Mouse (Mus musculus) G1E-ER4 (cell line): ENCODE data around the gene Siae. TPM values are rescaled to one million over a fixed set of nuclear protein-coding genes. Genes with fewer than 3 reads are reported as not detected.

Source experiments
- GATA1 ChIP-seq: IDR thresholded peaks from one replicate; pipeline ENCODE4 v1.8.0; 2012; ENCODE audit warnings: low read length, inconsistent platforms
- polyA plus RNA-seq: library from polyadenylated mRNA; stranded (reverse); fragments of >175 nt; gene quantifications from 2 replicates; pipeline ENCODE4 v1.2.3, GENCODE M21; 2012

The Siae gene
- polyA plus RNA-seq, 1 experiment, result 0.86 TPM

DNA sequence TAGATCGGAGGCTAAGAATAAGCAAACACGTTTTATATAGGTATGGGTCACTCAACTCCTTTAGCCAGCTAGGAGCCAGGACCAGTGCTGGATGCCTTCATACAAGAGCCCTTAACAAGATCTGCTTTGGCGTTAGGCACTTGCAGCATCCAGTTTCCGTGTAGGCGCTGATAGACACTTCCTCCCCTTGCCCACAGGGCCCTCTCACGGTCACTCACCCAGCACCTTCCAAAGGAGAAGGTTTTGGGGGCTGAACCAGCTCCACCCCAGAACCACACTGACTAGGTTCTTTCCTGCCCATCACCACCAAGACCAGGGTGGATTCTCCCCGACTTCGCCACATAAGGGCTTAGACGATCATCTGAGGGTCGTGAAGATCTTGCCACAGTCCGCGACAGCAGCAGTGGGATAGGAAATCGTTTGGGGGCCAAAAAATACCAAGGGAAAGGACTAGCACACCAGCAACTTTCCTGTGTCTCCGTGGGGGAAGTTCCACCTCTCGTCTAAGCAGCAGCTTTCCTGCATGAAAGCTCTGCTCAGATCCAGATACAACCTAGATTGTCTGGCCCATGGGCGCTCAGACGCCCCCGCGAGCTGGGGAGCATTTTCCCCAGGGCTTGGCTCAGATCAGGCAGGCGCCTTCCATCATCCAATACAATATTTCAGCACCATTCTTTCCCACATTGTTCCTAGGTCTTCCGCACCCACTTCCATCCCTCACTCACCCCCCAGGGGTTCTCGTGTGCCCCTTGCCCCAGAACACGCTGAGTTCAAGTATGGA, 3.6 kb upstream of the Siae start:
- TF ChIP-seq GATA1, result no peak

DNA sequence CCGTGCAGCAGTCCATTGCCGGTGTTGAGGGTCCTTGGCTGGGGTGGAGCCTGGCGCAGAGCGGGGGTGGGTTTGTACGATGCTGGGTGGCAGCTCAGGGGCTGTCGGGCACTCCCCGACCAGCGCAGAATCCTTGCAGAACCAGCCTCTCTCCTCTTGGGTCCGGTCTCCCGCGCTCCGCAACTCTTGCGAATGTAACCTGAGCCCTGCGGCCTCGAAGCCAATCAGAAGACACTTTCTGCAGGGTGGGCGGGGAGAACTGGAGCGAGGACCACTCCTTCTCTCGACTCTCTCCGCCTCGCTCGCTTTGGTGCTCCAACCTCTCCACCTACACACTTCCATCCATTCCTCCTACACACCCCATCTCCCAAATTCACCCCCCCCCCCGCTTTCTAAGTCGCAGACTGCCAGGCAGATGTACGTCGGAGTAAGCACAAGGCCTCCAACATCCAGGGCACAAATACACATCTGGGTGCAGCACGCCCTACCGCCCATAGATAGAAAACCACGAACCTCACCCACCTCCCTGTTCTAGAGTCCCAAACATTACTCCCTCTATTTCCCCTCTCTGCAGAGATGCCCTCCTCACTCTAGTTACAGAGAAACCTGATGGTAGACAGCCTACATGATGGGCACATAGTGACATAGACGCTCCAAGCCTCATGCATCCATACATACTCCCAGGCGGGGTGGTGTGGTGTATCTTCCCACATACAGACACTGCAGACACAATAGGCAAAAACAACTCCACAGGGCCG, 2.8 kb upstream of the Siae start, which contains the start of gene Nrgn:
Gene Nrgn (minus strand): TSS at position 369 of the 758 bp plus-strand sequence.
- TF ChIP-seq GATA1, result no peak

DNA sequence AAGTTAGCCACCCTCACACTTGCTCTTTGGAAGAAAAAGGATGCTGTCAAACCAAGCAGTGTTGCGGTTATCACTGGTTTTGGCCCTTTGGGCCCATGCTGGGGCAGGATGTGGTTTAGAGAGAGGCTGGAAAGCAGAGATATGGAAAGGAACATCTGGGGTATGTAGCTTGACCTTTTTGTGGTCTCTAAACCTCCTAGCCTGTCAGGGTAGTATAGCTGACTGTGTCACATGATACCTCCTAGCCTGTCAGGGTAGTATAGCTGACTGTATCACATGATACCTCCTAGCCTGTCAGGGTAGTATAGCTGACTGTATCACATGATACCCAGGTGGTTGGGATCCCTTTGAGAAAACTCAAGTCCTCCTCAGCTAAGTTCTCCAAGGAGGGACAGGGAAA, 1.2 kb upstream of the Siae start:
- peak; percentile 70 for TF ChIP-seq GATA1

DNA sequence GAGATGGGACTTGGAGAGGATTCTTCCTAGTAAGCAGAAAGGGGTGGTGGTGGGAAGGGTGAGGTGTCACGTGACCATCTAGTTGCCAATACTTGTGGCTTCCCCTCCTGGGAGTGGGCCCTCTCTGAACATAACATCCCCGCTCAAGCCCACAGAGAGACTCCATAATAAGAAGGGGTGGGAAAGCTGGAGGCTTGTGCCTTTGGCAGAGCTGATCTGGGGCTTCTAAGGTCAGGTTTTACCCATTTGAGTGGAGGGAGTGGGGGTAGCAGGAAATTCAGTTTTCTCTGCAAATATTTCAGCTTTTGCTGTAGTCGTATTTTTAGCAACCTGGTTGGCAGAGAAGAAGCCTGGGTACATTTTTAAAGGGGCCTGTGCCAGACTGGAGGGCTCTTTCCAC, 868 bp downstream of the Siae start:
- TF ChIP-seq GATA1, result no peak

- TF ChIP-seq GATA1, result no peak
These were observed 5.1 kb downstream of the Siae start for GRCm38 (mm10) chr9:37560617-37561016.

DNA sequence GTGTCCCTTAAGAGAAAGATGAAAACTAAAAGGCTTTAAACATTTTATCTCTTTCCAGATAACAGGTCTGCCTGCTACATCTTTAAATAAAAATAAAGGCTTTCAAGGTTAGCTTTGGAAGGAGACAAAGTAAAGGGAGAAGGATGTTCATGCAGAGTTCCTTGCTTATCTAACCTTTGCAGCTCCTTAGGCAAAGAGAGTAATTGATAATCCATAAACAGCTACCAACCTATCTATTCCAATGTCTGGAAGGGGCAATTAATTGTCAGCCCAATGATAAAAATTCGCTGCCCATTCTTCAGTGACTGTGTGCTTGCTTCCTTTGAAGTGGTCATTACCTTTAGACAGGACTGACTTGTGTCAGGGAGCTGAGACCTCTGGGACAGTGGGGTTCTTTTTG, 8.3 kb downstream of the Siae start:
- TF ChIP-seq GATA1, result peak; percentile 84

DNA sequence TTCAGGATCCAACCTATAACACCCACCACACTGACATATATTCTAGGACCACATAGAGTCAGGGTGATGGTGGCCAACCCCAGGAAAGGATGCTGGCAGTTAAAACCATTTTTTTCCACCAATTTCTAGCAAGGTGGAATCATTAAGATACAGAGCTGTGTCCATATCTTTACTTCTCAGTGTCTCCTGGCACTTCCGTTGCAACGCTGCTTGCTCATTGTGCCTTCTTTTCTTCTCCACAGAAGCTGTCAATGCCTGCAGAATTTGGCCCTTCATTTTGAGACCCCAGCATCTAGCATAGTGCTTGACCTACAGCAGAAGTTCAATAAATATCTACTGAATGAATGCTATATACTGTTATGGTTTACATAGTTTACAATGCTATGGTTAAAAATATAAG, 11.5 kb downstream of the Siae start:
- no peak for TF ChIP-seq GATA1

- no peak for TF ChIP-seq GATA1
These were observed 12.0 kb downstream of the Siae start for GRCm38 (mm10) chr9:37567454-37567853.

DNA sequence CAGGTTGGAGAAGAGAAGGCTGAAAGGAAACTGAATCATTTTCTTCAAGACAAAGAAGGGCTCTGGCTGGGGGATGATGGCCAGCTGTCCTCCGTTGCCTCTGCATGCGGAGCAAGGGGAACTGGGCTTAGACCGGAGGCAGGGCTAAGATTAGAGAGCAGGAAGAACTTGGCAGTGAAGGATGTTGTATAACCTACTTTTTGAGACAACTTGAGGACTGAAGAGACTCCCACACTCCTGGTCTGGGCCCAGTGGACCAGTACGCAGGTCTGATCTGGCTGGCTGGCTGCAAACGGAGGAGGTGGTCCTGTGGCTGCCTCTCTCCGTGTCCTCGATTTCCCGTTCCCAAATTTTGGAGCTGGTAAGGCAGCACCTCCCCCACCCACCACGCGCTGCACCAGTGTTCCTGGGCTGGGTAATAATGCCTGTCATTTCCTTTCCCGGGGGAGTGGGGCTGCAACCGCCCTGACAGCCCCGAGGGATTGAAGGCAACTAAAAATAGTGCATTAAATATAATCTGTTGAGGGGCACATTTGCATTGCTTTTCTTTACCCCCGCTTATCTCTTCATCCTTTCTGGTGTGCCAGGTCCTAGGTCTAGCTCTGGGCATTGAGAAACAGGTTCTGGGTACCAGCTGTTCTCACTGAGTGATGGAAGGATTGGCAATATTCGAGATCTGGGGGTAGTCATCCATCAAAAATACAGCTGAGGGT, 12.6 kb downstream of the Siae start:
- no peak for TF ChIP-seq GATA1

DNA sequence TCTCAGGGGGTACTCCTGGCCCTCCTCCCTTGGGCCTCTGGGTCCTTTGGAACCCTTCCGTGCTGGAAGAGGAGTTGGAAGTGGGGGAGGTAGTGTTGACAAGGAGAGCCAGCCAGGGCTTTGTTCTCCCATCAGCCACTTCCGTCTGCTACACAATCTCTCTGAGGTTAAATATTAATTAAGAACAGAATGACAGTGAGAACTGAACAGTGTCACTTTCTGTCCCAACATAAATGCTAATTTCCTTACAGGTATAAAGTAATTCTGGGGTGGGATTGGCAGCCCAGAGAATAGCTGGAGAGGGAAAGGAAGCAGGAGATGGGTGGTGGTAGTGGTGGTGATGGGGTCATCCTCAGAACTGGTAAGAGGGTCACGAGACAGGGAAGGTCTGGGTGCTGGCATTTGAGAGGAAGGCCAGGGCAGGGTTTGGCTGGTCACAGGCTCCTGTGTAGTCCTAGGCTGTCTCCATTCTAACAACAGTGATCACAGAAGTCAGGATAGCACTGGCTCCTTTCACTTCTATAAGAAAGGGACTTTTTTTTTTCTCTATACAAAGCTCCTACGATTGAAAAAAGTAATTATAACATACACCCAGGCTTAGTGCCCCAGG, 13.2 kb downstream of the Siae start:
- TF ChIP-seq GATA1, result no peak

- TF ChIP-seq GATA1, result peak; percentile 23
These were observed 13.8 kb downstream of the Siae start for GRCm38 (mm10) chr9:37569231-37569835.

GRCm38 (mm10) chr9:37572204-37572876, 16.8 kb downstream of the Siae start:
- peak; percentile 85 for TF ChIP-seq GATA1

- TF ChIP-seq GATA1, result no peak
These were observed 21.0 kb downstream of the Siae start for GRCm38 (mm10) chr9:37576436-37576930.

DNA sequence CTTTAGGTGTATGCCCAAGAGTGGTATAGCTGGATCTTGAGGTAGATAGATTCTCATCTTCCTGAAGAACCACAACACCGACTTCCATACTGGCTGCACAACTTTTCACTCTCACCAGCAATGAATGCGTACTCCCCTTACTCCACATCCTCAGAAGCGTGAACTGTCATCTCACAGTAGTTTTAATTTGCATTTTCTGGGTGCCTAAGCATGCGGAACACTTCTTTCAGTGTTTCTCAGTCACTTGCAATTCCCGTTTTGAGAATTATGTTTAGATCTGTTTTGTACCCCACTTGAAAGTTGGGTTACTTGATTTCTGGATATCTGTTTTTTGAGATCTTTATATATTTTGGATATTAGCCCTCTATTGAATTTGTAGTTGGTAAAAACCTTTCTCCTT, 28.1 kb downstream of the Siae start:
- TF ChIP-seq GATA1, result no peak

GRCm38 (mm10) chr9:37586718-37587117, 31.2 kb downstream of the Siae start:
- no peak for TF ChIP-seq GATA1
